Mouse (Mus musculus) megakaryocyte, embryonic 14.5 days (primary cell): Measurements from ENCODE around the gene Cables2.

Experiments
- FLI1 ChIP-seq: IDR thresholded peaks from 2 replicates; pipeline ENCODE4 v1.6.1; 2012; ENCODE audit warnings: low read length, inconsistent platforms, mixed read lengths
- GATA1 ChIP-seq: IDR thresholded peaks from 3 replicates; pipeline ENCODE4 v1.6.1; 2012; ENCODE audit warnings: mixed read lengths, low read length, inconsistent platforms, borderline replicate concordance

GRCm38 (mm10) chr2:180251838-180252237 is 21.5 kb downstream of the Cables2 start:
- TF ChIP-seq GATA1 (no peak), FLI1 (no peak)
